Comparison of ENCODE assay signal across 8 mouse cellular contexts in genomic region chr4:130050056-130050824, GRCm38 (mm10). TPM values are rescaled to one million over a fixed set of nuclear protein-coding genes. Genes with fewer than 3 reads are reported as not detected.
A peak's percentile ranks its signal among the peaks of the same experiment; 100 is the strongest.
DNase-seq lines count a peak whose midpoint lies in the region; ATAC-seq lines count a peak whose summit lies in the region.

No protein-coding gene starts in this region.

- peak overlapping the region; percentile 82 for H3K4me2 ChIP-seq in heart, embryonic 13.5 days
- peak overlapping the region; percentile 83 for H3K4me2 ChIP-seq in stomach, embryonic 14.5 days (replicated peaks; ENCODE audit: low read depth, low read length)
- no peak overlapping the region for H3K4me2 ChIP-seq in midbrain, embryonic 16.5 days (ENCODE audit: low read length)

- DNase-seq in 416B (ENCODE audit: low read depth): peak; percentile 82
- DNase-seq in adrenal gland, postnatal 14 days: peak; percentile 95
- DNase-seq in limb, embryonic 10.5 days (ENCODE audit: low spot score): no peak
- DNase-seq in right cerebral cortex, postnatal 25 days: no peak

- peaks cover 24% of the 10 kb centered on the region; the same call in 1 of the 2 replicates for H3K27me3 ChIP-seq in heart, embryonic 13.5 days (replicated peaks)
- peaks cover 19% of the 10 kb centered on the region for H3K27me3 ChIP-seq in limb, embryonic 10.5 days (ENCODE audit: low read depth, poor library complexity, severe bottlenecking)
- H3K27me3 ChIP-seq in stomach, embryonic 14.5 days (ENCODE audit: control insufficient read depth, insufficient read depth, low read length): no peaks in the 10 kb centered on the region
- H3K27me3 ChIP-seq in midbrain, embryonic 16.5 days (ENCODE audit: control insufficient read depth, insufficient read depth, low read depth, low read length): no peaks in the 10 kb centered on the region

- no peaks in the 10 kb centered on the region for H3K9me3 ChIP-seq in heart, embryonic 13.5 days
- H3K9me3 ChIP-seq in limb, embryonic 10.5 days (replicated peaks): no peaks in the 10 kb centered on the region
- H3K9me3 ChIP-seq in stomach, embryonic 14.5 days (ENCODE audit: control insufficient read depth, low read depth, low read length): no peaks in the 10 kb centered on the region
- H3K9me3 ChIP-seq in midbrain, embryonic 16.5 days (replicated peaks; ENCODE audit: control insufficient read depth, low read length, poor library complexity, severe bottlenecking): no peaks in the 10 kb centered on the region

- no peak overlapping the region for H3K4me3 ChIP-seq in heart, embryonic 13.5 days
- no peak overlapping the region for H3K4me3 ChIP-seq in limb, embryonic 10.5 days
- 0 out of 2 replicates have a peak overlapping the region, but pooled peaks have one; percentile 1 for H3K4me3 ChIP-seq in stomach, embryonic 14.5 days (ENCODE audit: low read depth, low read length)
- no peak overlapping the region for H3K4me3 ChIP-seq in midbrain, embryonic 16.5 days (ENCODE audit: low read depth, low read length)

- H3K27ac ChIP-seq in heart, embryonic 13.5 days (replicated peaks): peak overlapping the region; percentile 82
- H3K27ac ChIP-seq in limb, embryonic 10.5 days: peak overlapping the region; percentile 55
- H3K27ac ChIP-seq in stomach, embryonic 14.5 days (ENCODE audit: low read length): peak overlapping the region; percentile 79; the same call in 1 of the 2 replicates
- no peak overlapping the region for H3K27ac ChIP-seq in midbrain, embryonic 16.5 days (ENCODE audit: low read length)

- peaks cover 65% of the 10 kb centered on the region for H3K4me1 ChIP-seq in heart, embryonic 13.5 days
- H3K4me1 ChIP-seq in limb, embryonic 10.5 days: peaks cover 57% of the 10 kb centered on the region
- peaks cover 40% of the 10 kb centered on the region for H3K4me1 ChIP-seq in stomach, embryonic 14.5 days (ENCODE audit: control insufficient read depth, insufficient read depth, low read length)
- peaks cover 21% of the 10 kb centered on the region for H3K4me1 ChIP-seq in midbrain, embryonic 16.5 days (ENCODE audit: control insufficient read depth, insufficient read depth, low read length)

- H3K36me3 ChIP-seq in heart, embryonic 13.5 days: peaks cover 4% of the 10 kb centered on the region; the same call in 1 of the 2 replicates
- peaks cover 4% of the 10 kb centered on the region; the same call in 1 of the 2 replicates for H3K36me3 ChIP-seq in limb, embryonic 10.5 days
- H3K36me3 ChIP-seq in stomach, embryonic 14.5 days (ENCODE audit: control insufficient read depth, insufficient read depth, low read length): peaks cover 11% of the 10 kb centered on the region
- no peaks in the 10 kb centered on the region for H3K36me3 ChIP-seq in midbrain, embryonic 16.5 days (ENCODE audit: control insufficient read depth, insufficient read depth, low read length)

- 67% methylated on average over 8 of the region's 8 CpGs for WGBS in heart, embryonic 13.5 days
- WGBS in limb, embryonic 10.5 days: 91% methylated on average over 8 of the region's 8 CpGs
- 70% methylated on average over 8 of the region's 8 CpGs for WGBS in stomach, embryonic 14.5 days
- 85% methylated on average over 8 of the region's 8 CpGs for WGBS in midbrain, embryonic 16.5 days

- 0 out of 2 replicates have a peak overlapping the region, but pooled peaks have one; percentile 44 for H3K9ac ChIP-seq in heart, embryonic 13.5 days
- H3K9ac ChIP-seq in stomach, embryonic 14.5 days (replicated peaks; ENCODE audit: low read depth, low read length): no peak overlapping the region
- H3K9ac ChIP-seq in midbrain, embryonic 16.5 days (ENCODE audit: low read depth, low read length): no peak overlapping the region

- no peak for ATAC-seq in heart, embryonic 13.5 days (ENCODE audit: extremely low read depth, insufficient number of reproducible peaks, low FRiP score, low TSS enrichment)
- ATAC-seq in stomach, embryonic 14.5 days (ENCODE audit: insufficient number of reproducible peaks, insufficient read depth, low FRiP score, low read depth): no peak
- no peak for ATAC-seq in midbrain, embryonic 16.5 days
- ATAC-seq in erythroblast, adult 5-6 weeks (replicated peaks; ENCODE audit: low FRiP score, poor library complexity, severe bottlenecking): no peak

RNA-seq across cellular contexts. Expression of gene Col16a1, which starts 2.6 kb away (rescaled TPM):
- total RNA-seq in adrenal gland, postnatal 14 days (2021): 20.0 and 21.3 TPM in 2 replicates
- polyA plus RNA-seq in heart, embryonic 13.5 days (2015; fragmentation: Nextera tagmentation; extraction: Ambion mirVana): 26.9 and 30.4 TPM in 2 replicates
- 3.9 and 10.2 TPM in 2 replicates for polyA plus RNA-seq in limb, embryonic 10.5 days (2016; fragmentation: Nextera tagmentation; extraction: Ambion mirVana)
- 80.0 and 95.1 TPM in 2 replicates for polyA plus RNA-seq in stomach, embryonic 14.5 days (2014; fragmentation: Nextera tagmentation; extraction: Ambion mirVana)
- 8.6 and 10.5 TPM in 2 replicates for polyA plus RNA-seq in midbrain, embryonic 16.5 days (2015; fragmentation: Nextera tagmentation; extraction: Ambion mirVana)
- total RNA-seq in erythroblast, adult 5-6 weeks (2015; ENCODE audit: low replicate concordance): not detected in 2 replicates
- 0.14 TPM in 1 of 2 replicates, not detected in the other for total RNA-seq in erythroblast, adult 5-6 weeks (2017; ENCODE audit: low replicate concordance)

RNA-seq across cellular contexts. Expression of gene Pef1, which starts 52.1 kb away (rescaled TPM):
- 55.1 and 56.9 TPM in 2 replicates for total RNA-seq in adrenal gland, postnatal 14 days (2021)
- 53.6 and 57.9 TPM in 2 replicates for polyA plus RNA-seq in heart, embryonic 13.5 days (2015; fragmentation: Nextera tagmentation; extraction: Ambion mirVana)
- polyA plus RNA-seq in limb, embryonic 10.5 days (2016; fragmentation: Nextera tagmentation; extraction: Ambion mirVana): 71.4 and 73.4 TPM in 2 replicates
- 66.9 and 74.3 TPM in 2 replicates for polyA plus RNA-seq in stomach, embryonic 14.5 days (2014; fragmentation: Nextera tagmentation; extraction: Ambion mirVana)
- polyA plus RNA-seq in midbrain, embryonic 16.5 days (2015; fragmentation: Nextera tagmentation; extraction: Ambion mirVana): 62.1 and 62.3 TPM in 2 replicates
- total RNA-seq in erythroblast, adult 5-6 weeks (2015; ENCODE audit: low replicate concordance): 43.0 and 50.8 TPM in 2 replicates
- 14.6 and 29.5 TPM in 2 replicates for total RNA-seq in erythroblast, adult 5-6 weeks (2017; ENCODE audit: low replicate concordance)

Comparison
In these comparisons a context has a peak if more than half of its experiments do, and no peak if none do; other contexts are left out.
1. DNase-seq: peak in 416B (single experiment) and adrenal gland, postnatal 14 days (single experiment); none in limb, embryonic 10.5 days (single experiment) and right cerebral cortex, postnatal 25 days (single experiment).